In genomic region chr15:94244336-94244735, GRCm38 (mm10) we compare ENCODE assay signal across 16 mouse cellular contexts.
"Had no signal": no experiment of that assay in that cellular context is flagged by ENCODE, and none has a peak within 500 bp of the region (broad histone marks: within the 10 kb centered on the region; RNA-seq: fewer than 3 reads in every experiment).

No protein-coding gene starts in this region.

- H3K27me3 ChIP-seq: neural tube, embryonic 12.5 days; neural tube, embryonic 13.5 days; neural tube, embryonic 15.5 days; stomach, embryonic 15.5 days had no signal

- H3K4me3 ChIP-seq: neural tube, embryonic 12.5 days; neural tube, embryonic 13.5 days; neural tube, embryonic 15.5 days; stomach, embryonic 15.5 days had no signal

- H3K27ac ChIP-seq: neural tube, embryonic 12.5 days; neural tube, embryonic 13.5 days; neural tube, embryonic 15.5 days; stomach, embryonic 15.5 days; stomach, postnatal 0 days had no signal

- H3K4me1 ChIP-seq: neural tube, embryonic 12.5 days; neural tube, embryonic 13.5 days; neural tube, embryonic 15.5 days had no signal

- H3K36me3 ChIP-seq: neural tube, embryonic 12.5 days; neural tube, embryonic 13.5 days; neural tube, embryonic 15.5 days; stomach, embryonic 15.5 days had no signal

- H3K9me3 ChIP-seq: neural tube, embryonic 12.5 days; neural tube, embryonic 13.5 days; neural tube, embryonic 15.5 days; stomach, embryonic 15.5 days had no signal

- H3K9ac ChIP-seq: neural tube, embryonic 12.5 days; neural tube, embryonic 13.5 days; neural tube, embryonic 15.5 days; stomach, embryonic 15.5 days had no signal

- H3K4me2 ChIP-seq: neural tube, embryonic 12.5 days; neural tube, embryonic 13.5 days; neural tube, embryonic 15.5 days; stomach, embryonic 15.5 days had no signal

- DNase-seq: right cerebral cortex, adult 18-20 months; right cerebral cortex, postnatal 14 days; right cerebral cortex, postnatal 25 days; right cerebral cortex, postnatal 4 days; spleen, adult 18-20 months; thymus, adult 18-20 months; thymus, adult 2 months; thymus, postnatal 14 days; thymus, postnatal 25 days; thymus, postnatal 36 days; thymus, postnatal 4 days had no signal
